Mouse (Mus musculus) testis, adult 2 months (tissue): ENCODE measurements around the gene Aamp. TPM values are rescaled to one million over a fixed set of nuclear protein-coding genes. Genes with fewer than 3 reads are reported as not detected.
A peak's percentile ranks its signal among the peaks of the same experiment; 100 is the strongest.

ENCODE experiments used
- H3K27ac ChIP-seq: fragments of 200-500 bp; 2 replicates; pipeline ENCODE4 v1.5.1; 2012; ENCODE audit warnings: low read depth, low read length; ENCODE audit not compliant: control insufficient read depth, insufficient read depth
- H3K27me3 ChIP-seq: fragments of 200-500 bp; 2 replicates; pipeline ENCODE4 v1.6.1; 2012; ENCODE audit warnings: mild to moderate bottlenecking, low read length, moderate library complexity; ENCODE audit not compliant: control insufficient read depth, insufficient read depth
- H3K36me3 ChIP-seq: fragments of 200-500 bp; 2 replicates; pipeline ENCODE4 v1.6.1; 2012; ENCODE audit warnings: mild to moderate bottlenecking, low read length; ENCODE audit not compliant: control insufficient read depth, insufficient read depth
- H3K4me1 ChIP-seq: fragments of 200-500 bp; 2 replicates; pipeline ENCODE4 v1.6.1; 2012; ENCODE audit warnings: low read length; ENCODE audit not compliant: control insufficient read depth, insufficient read depth
- H3K4me3 ChIP-seq: fragments of 200-500 bp; 2 replicates; pipeline ENCODE4 v1.5.1; 2012; ENCODE audit warnings: low read depth, mild to moderate bottlenecking, low read length, moderate library complexity, mixed read lengths; ENCODE audit not compliant: control insufficient read depth
- CTCF ChIP-seq: fragments of 200-500 bp; IDR thresholded peaks from 2 replicates; pipeline ENCODE4 v1.5.1; 2012; ENCODE audit warnings: low read depth, mild to moderate bottlenecking, inconsistent platforms, low read length, moderate library complexity; ENCODE audit not compliant: control insufficient read depth, insufficient read depth, insufficient replicate concordance
- POLR2A ChIP-seq: fragments of 200-500 bp; IDR thresholded peaks from 2 replicates; pipeline ENCODE4 v1.6.1; 2012; ENCODE audit warnings: low read depth, mild to moderate bottlenecking, inconsistent platforms, low read length, moderate library complexity; ENCODE audit not compliant: control insufficient read depth
- polyA plus RNA-seq: library from polyadenylated mRNA; depleted of rRNA; stranded (reverse); fragments of >200 nt; gene quantifications from 2 replicates; pipeline ENCODE4 v1.2.3, GENCODE M21; 2012

Gene Aamp
- polyA plus RNA-seq, 1 experiment: 1,552 TPM

DNA sequence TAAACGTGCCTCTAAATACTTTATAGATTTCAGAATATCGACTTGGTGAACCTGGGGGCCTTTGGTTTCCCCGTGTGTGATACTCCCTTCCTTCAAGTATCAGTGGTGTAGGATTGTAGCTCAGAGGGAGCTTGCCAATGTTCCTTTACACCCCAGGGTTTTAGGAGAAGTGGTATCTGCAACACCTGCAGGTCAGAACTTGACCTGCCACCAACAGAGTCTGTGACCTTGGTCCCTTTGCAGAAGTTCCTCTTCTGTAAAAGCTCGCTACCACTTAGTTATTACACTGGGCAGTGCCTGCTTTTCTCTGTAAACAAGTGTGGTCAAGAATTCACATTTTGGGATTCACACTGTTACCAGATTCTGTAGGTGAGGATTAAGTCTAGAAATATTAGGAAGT, 34.4 kb downstream of the Aamp start:
- H3K36me3 ChIP-seq: peaks cover 2% of the 10 kb centered on the region; the same call in 1 of the 2 replicates

DNA sequence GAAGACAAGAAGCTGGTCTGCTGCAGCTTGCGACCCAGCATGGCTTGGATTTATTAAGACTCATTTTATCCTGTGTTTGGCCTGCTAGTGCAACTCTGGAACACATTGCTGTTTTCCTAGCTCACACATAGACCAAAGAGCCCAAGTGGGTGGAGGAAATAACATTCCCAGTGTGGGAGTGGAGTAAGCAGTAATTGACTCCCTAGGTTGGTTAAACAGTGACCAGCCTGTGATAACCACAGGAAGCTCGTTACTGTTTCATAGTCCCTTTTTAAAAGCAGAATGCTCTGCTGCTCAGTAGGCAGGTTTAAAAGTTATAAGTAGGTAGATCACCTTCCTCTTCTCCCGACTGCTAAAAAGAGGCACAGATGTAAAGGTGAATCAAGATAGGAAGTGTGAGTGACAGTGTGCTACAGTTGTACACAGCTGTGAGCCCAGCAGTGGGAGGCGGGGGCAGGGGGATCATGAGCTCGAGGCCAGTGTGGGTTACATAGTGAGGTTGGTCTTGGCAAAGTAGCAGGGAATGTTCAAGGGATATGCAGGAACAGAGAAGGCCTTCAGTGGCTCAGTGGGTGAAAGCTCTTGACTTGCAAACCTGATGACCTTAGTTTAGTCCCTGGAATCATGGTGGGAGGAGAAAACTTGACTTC, 35.1 kb downstream of the Aamp start:
- Histone ChIP-seq H3K27me3 (no peaks in the 10 kb centered on the region), H3K4me1 (peaks cover 2% of the 10 kb centered on the region; the same call in 1 of the 2 replicates), H3K36me3 (peaks cover 2% of the 10 kb centered on the region; the same call in 1 of the 2 replicates), H3K27ac (peak overlapping the region; percentile 55), H3K4me3 (no peak overlapping the region)
- TF ChIP-seq POLR2A: no peak
- TF ChIP-seq CTCF: no peak

More for the DNA sequence above, 34.4 kb downstream of the Aamp start:
- H3K4me3 ChIP-seq: no peak overlapping the region
- H3K27me3 ChIP-seq: no peaks in the 10 kb centered on the region
- H3K27ac ChIP-seq: no peak overlapping the region
- H3K4me1 ChIP-seq: peaks cover 2% of the 10 kb centered on the region; the same call in 1 of the 2 replicates
- TF ChIP-seq POLR2A: no peak
- no peak for TF ChIP-seq CTCF

DNA sequence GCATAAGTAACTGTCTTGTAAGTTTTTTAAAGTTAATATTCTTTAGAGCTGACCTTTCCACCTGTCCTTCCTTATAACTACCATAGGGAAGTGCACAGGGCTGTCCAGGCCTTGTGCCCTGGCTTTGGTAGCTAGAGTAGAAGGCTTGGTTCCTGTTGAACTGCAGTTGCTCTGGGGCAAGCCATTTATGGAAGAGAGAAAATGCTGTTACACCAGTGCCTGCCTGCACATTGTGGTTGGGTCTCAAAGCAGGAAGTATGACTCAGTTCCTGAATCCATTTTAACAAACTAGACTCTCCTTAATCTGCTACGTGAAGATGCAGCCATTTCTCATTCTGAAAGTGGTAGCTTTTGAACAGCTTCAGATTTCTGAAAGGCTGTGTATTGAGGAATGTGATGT, 35.7 kb downstream of the Aamp start:
- H3K4me1 ChIP-seq: peaks cover 2% of the 10 kb centered on the region; the same call in 1 of the 2 replicates
- no peaks in the 10 kb centered on the region for H3K27me3 ChIP-seq
- H3K27ac ChIP-seq: no peak overlapping the region
- no peak overlapping the region for H3K4me3 ChIP-seq
- peaks cover 2% of the 10 kb centered on the region; the same call in 1 of the 2 replicates for H3K36me3 ChIP-seq
- no peak for TF ChIP-seq CTCF
- no peak for TF ChIP-seq POLR2A

DNA sequence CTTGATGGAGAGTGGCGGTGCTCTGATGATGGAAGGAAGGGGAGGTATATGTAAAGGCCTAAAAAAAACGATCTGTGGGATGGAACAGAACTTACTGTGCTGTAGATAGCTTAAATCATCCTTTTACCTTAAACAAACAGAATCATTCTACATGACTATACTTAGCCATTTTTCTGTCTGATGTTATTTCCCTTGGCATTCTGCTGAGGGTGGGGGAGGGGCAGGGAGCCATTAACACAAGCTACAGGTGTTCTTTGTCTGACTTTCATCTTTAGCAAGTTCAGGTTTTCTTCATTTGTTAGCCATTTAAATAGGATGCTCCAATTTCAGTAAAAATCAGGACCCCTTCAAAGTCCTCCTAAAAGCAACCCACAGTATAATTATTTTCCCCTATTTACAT, 39.0 kb downstream of the Aamp start:
- TF ChIP-seq POLR2A (no peak), CTCF (no peak)
- H3K27ac ChIP-seq: no peak overlapping the region
- H3K4me3 ChIP-seq: no peak overlapping the region
- peaks cover 3% of the 10 kb centered on the region for H3K4me1 ChIP-seq
- H3K36me3 ChIP-seq: peaks cover 1% of the 10 kb centered on the region; the same call in 1 of the 2 replicates
- H3K27me3 ChIP-seq: no peaks in the 10 kb centered on the region

DNA sequence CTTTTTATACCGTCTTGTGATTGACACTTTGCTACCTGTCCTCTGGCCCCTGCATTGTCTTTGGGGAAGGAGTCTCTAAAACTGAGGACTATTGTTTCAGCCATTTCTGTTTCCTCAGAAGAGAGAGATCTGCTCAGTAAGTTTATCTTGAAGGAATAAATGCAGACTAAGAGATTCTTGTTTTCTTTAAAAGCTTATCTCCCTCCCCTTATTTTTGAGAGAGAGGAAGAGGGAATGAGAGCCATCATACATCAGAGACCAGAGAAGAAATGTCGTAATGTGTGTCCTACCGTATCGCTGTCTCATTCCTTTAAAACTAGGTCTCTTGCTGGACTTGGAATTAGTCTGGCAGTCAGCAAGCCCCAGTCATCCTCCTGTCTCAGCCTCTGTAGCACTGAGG, 43.7 kb downstream of the Aamp start:
- Histone ChIP-seq H3K4me3 (no peak overlapping the region), H3K4me1 (peaks cover 12% of the 10 kb centered on the region), H3K27me3 (no peaks in the 10 kb centered on the region), H3K36me3 (no peaks in the 10 kb centered on the region), H3K27ac (no peak overlapping the region)
- no peak for TF ChIP-seq POLR2A
- no peak for TF ChIP-seq CTCF

DNA sequence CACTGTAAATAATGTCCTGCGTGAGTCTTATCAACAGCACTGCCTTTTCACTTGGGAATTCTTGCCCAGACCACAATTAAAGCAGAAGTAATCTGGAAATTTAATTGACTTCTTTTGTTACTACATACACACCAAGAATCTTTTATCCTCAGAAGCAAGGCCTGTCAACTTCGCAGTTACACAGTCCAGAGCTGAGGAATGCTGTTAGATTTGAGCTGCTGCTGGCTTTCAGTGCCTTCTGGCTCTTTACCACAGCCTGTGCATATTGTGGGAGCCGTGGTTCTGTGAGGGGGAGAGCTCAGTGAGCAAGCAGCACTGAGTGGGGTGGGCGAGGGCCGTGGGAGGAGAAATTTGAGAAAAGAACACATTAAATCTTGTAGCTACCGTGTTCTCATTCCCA, 44.2 kb downstream of the Aamp start:
- Histone ChIP-seq H3K36me3 (no peaks in the 10 kb centered on the region), H3K27me3 (no peaks in the 10 kb centered on the region), H3K4me3 (no peak overlapping the region), H3K4me1 (peaks cover 12% of the 10 kb centered on the region), H3K27ac (no peak overlapping the region)
- no peak for TF ChIP-seq CTCF
- no peak for TF ChIP-seq POLR2A

DNA sequence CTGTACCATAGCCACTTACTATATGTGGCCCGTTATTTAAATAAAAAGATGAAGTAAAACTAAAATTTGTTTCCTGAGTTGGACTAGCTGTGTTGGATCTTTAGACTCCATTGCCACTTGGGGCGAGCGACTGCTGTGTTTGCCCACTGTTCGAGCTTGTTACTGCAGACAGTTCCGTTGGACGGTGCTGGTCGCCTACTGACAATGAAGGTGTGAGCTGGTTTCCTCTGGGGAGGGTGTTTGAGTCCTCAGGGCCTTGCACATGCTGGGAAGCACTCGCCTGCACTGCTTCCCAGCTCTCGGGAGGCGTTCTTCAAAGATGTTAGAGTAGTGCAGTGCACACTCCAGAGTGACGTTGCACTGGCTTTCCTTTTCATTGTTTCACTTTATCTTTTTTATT, 44.9 kb downstream of the Aamp start:
- Histone ChIP-seq H3K36me3 (no peaks in the 10 kb centered on the region), H3K27ac (no peak overlapping the region), H3K4me1 (peaks cover 12% of the 10 kb centered on the region), H3K27me3 (no peaks in the 10 kb centered on the region), H3K4me3 (no peak overlapping the region)
- TF ChIP-seq CTCF (no peak), POLR2A (no peak)
